9 mouse cellular contexts compared by ENCODE assay signal in genomic region chr12:80059773-80060328, GRCm38 (mm10). TPM values are rescaled to one million over a fixed set of nuclear protein-coding genes. Genes with fewer than 3 reads are reported as not detected.
DNase-seq lines count a peak whose midpoint lies in the region; ATAC-seq lines count a peak whose summit lies in the region.
"Had no signal": no experiment of that assay in that cellular context is flagged by ENCODE, and none has a peak within 500 bp of the region (broad histone marks: within the 10 kb centered on the region; RNA-seq: fewer than 3 reads in every experiment).

No protein-coding gene starts in this region.

- peaks cover 34% of the 10 kb centered on the region for H3K4me1 ChIP-seq in forebrain, embryonic 11.5 days (replicated peaks; ENCODE audit: control insufficient read depth, insufficient read depth, low read length)
- H3K4me1 ChIP-seq in forebrain, embryonic 14.5 days (ENCODE audit: control insufficient read depth, insufficient read depth, low read length) = peaks cover 33% of the 10 kb centered on the region
- H3K4me1 ChIP-seq in lung, embryonic 15.5 days = peaks cover 49% of the 10 kb centered on the region
- H3K4me1 ChIP-seq in neural tube, embryonic 15.5 days = peaks cover 47% of the 10 kb centered on the region

- H3K27me3 ChIP-seq in forebrain, embryonic 11.5 days (ENCODE audit: control insufficient read depth, insufficient read depth, low read length) = no peaks in the 10 kb centered on the region
- H3K27me3 ChIP-seq in forebrain, embryonic 14.5 days (replicated peaks; ENCODE audit: control insufficient read depth, insufficient read depth, low read length) = no peaks in the 10 kb centered on the region
- H3K27me3 ChIP-seq in lung, embryonic 15.5 days = no peaks in the 10 kb centered on the region
- no peaks in the 10 kb centered on the region for H3K27me3 ChIP-seq in neural tube, embryonic 15.5 days (replicated peaks)

- H3K4me2 ChIP-seq in forebrain, embryonic 11.5 days (ENCODE audit: low read depth, low read length, severe bottlenecking) = no peak overlapping the region
- H3K4me2 ChIP-seq in forebrain, embryonic 14.5 days (ENCODE audit: low read length) = no peak overlapping the region
- no peak overlapping the region for H3K4me2 ChIP-seq in lung, embryonic 15.5 days
- no peak overlapping the region for H3K4me2 ChIP-seq in neural tube, embryonic 15.5 days

- no peak for DNase-seq in forebrain, embryonic 11.5 days (ENCODE audit: low spot score)
- no peak for DNase-seq in forebrain, embryonic 14.5 days (ENCODE audit: low spot score)
- no peak for DNase-seq in lung, adult 18-20 months
- peak; percentile 71 for DNase-seq in kidney, adult 9 months
- DNase-seq in left cerebral cortex, adult 18-20 months (ENCODE audit: low spot score in 2 of 2) = no peak
- no peak for DNase-seq in adrenal gland, postnatal 25 days

- no peak for ATAC-seq in forebrain, embryonic 11.5 days (replicated peaks; ENCODE audit: low FRiP score)
- ATAC-seq in forebrain, embryonic 14.5 days = no peak
- ATAC-seq in lung, embryonic 15.5 days (ENCODE audit: borderline replicate concordance, extremely low read depth, low FRiP score, low TSS enrichment) = no peak
- no peak for ATAC-seq in neural tube, embryonic 15.5 days (ENCODE audit: low FRiP score)

- no peaks in the 10 kb centered on the region for H3K9me3 ChIP-seq in forebrain, embryonic 11.5 days (ENCODE audit: control insufficient read depth, low read length)
- H3K9me3 ChIP-seq in forebrain, embryonic 14.5 days (replicated peaks; ENCODE audit: control insufficient read depth, low read length) = no peaks in the 10 kb centered on the region
- H3K9me3 ChIP-seq in lung, embryonic 15.5 days = no peaks in the 10 kb centered on the region
- no peaks in the 10 kb centered on the region for H3K9me3 ChIP-seq in neural tube, embryonic 15.5 days (replicated peaks)

- no peak overlapping the region; the same call in 1 of the 2 replicates for H3K9ac ChIP-seq in forebrain, embryonic 11.5 days (ENCODE audit: low read length)
- H3K9ac ChIP-seq in forebrain, embryonic 14.5 days (ENCODE audit: low read length) = no peak overlapping the region
- H3K9ac ChIP-seq in lung, embryonic 15.5 days = no peak overlapping the region
- no peak overlapping the region for H3K9ac ChIP-seq in neural tube, embryonic 15.5 days (replicated peaks)

- peak overlapping the region; percentile 98; the same call in 1 of the 2 replicates for H3K27ac ChIP-seq in forebrain, embryonic 11.5 days (ENCODE audit: low read depth, low read length)
- no peak overlapping the region for H3K27ac ChIP-seq in forebrain, embryonic 14.5 days (ENCODE audit: low read depth, low read length)
- peak overlapping the region; percentile 16 for H3K27ac ChIP-seq in lung, embryonic 15.5 days
- peak overlapping the region; percentile 43; the same call in 1 of the 2 replicates for H3K27ac ChIP-seq in neural tube, embryonic 15.5 days (replicated peaks)

- H3K36me3 ChIP-seq in forebrain, embryonic 11.5 days (ENCODE audit: control insufficient read depth, insufficient read depth, low read length) = no peaks in the 10 kb centered on the region
- H3K36me3 ChIP-seq in forebrain, embryonic 14.5 days (ENCODE audit: control insufficient read depth, insufficient read depth, low read length) = no peaks in the 10 kb centered on the region
- no peaks in the 10 kb centered on the region for H3K36me3 ChIP-seq in lung, embryonic 15.5 days
- no peaks in the 10 kb centered on the region for H3K36me3 ChIP-seq in neural tube, embryonic 15.5 days

- no peak overlapping the region for H3K4me3 ChIP-seq in forebrain, embryonic 11.5 days (ENCODE audit: low read depth, low read length)
- no peak overlapping the region for H3K4me3 ChIP-seq in forebrain, embryonic 14.5 days (ENCODE audit: low read depth, low read length)
- no peak overlapping the region for H3K4me3 ChIP-seq in lung, embryonic 15.5 days
- H3K4me3 ChIP-seq in neural tube, embryonic 15.5 days (replicated peaks) = no peak overlapping the region
- H3K4me3 ChIP-seq: myocyte had no signal

- 67% methylated on average over 5 of the region's 5 CpGs for WGBS in forebrain, embryonic 11.5 days
- 63% methylated on average over 5 of the region's 5 CpGs for WGBS in forebrain, embryonic 14.5 days
- WGBS in lung, embryonic 15.5 days = 40% methylated on average over 5 of the region's 5 CpGs
- 81% methylated on average over 5 of the region's 5 CpGs for WGBS in neural tube, embryonic 15.5 days

RNA-seq across cellular contexts. Expression of gene Zfp36l1, which starts 53.0 kb away (rescaled TPM):
- 164 and 173 TPM in 2 replicates for polyA plus RNA-seq in forebrain, embryonic 11.5 days (2014; fragmentation: Nextera tagmentation; extraction: Ambion mirVana)
- polyA plus RNA-seq in forebrain, embryonic 14.5 days (2014; fragmentation: Nextera tagmentation; extraction: Ambion mirVana) = 39.7 and 45.5 TPM in 2 replicates
- polyA plus RNA-seq in lung, embryonic 15.5 days (2015; fragmentation: Nextera tagmentation; extraction: Ambion mirVana) = 139 and 147 TPM in 2 replicates
- polyA plus RNA-seq in neural tube, embryonic 15.5 days (2015; fragmentation: Nextera tagmentation; extraction: Ambion mirVana) = 33.6 and 54.3 TPM in 2 replicates
- total RNA-seq in left cerebral cortex, adult 18-20 months (2021) = 10 to 100 TPM; 43.0 to 53.8 TPM
- total RNA-seq in adrenal gland, postnatal 25 days (2021) = 225 TPM in 2 replicates
